Mouse (Mus musculus) B cell, adult 2 months (primary cell): ENCODE results near the gene Hoxa10.

Experiments
- DNase-seq, 2 experiments: peaks; one replicate each; pipeline ENCODE4 v3.0.0; 2022

Gene Hoxa10

GRCm38 (mm10) chr6:52229558-52230416 lies 10.9 kb downstream of the Hoxa10 start:
- DNase-seq = no peak

GRCm38 (mm10) chr6:52228475-52229465 lies 11.9 kb downstream of the Hoxa10 start:
- peak in 1 of 2 experiments; percentile 37 for DNase-seq

- DNase-seq = peak in 1 of 2 experiments; percentile 3
Measured at GRCm38 (mm10) chr6:52227470-52228222, 13.0 kb downstream of the Hoxa10 start.

GRCm38 (mm10) chr6:52226569-52227257 lies 13.9 kb downstream of the Hoxa10 start:
- peak; percentile 6 to 25 for DNase-seq

- peak; percentile 49 to 59 for DNase-seq
Measured at GRCm38 (mm10) chr6:52225612-52226568, 14.8 kb downstream of the Hoxa10 start.

- no peak for DNase-seq
Measured at GRCm38 (mm10) chr6:52224895-52225611, 15.6 kb downstream of the Hoxa10 start.

- DNase-seq = peak; percentile 18 to 31
Measured at GRCm38 (mm10) chr6:52223939-52224760, 16.5 kb downstream of the Hoxa10 start.

GRCm38 (mm10) chr6:52222729-52223128 lies 17.9 kb downstream of the Hoxa10 start:
- no peak for DNase-seq

- peak; percentile 19 to 29 for DNase-seq
Measured at GRCm38 (mm10) chr6:52221993-52222685, 18.5 kb downstream of the Hoxa10 start.

- DNase-seq = peak; percentile 86 to 88
Measured at GRCm38 (mm10) chr6:52221337-52221992, 19.2 kb downstream of the Hoxa10 start, which contains the start of gene Hoxa7. Gene Hoxa7 (minus strand): TSS chr6:52221854.

- peak; percentile 28 to 36 for DNase-seq
Measured at GRCm38 (mm10) chr6:52220865-52221310, 19.8 kb downstream of the Hoxa10 start.

- DNase-seq = peak; percentile 26 to 48
Measured at GRCm38 (mm10) chr6:52220003-52220864, 20.4 kb downstream of the Hoxa10 start.

- DNase-seq = peak; percentile 5 to 12
Measured at GRCm38 (mm10) chr6:52219234-52219942, 21.3 kb downstream of the Hoxa10 start.

- peak in 1 of 2 experiments; percentile 4 for DNase-seq
Measured at GRCm38 (mm10) chr6:52218643-52219215, 21.9 kb downstream of the Hoxa10 start.

- peak; percentile 24 to 48 for DNase-seq
Measured at GRCm38 (mm10) chr6:52217895-52218642, 22.6 kb downstream of the Hoxa10 start.
